Mouse (Mus musculus) ovary, adult 18-20 months (tissue): ENCODE results near the gene Fam25c.
"Not testable (repeated sequence)": the region's sequence is repeated elsewhere in the genome, so short reads cannot be mapped to it uniquely, and the experiment has no call there.

Experiments used
- DNase-seq: peaks from one replicate; pipeline ENCODE4 v3.0.0; 2022; ENCODE audit warnings: low spot score, mixed read lengths

The Fam25c gene

DNA sequence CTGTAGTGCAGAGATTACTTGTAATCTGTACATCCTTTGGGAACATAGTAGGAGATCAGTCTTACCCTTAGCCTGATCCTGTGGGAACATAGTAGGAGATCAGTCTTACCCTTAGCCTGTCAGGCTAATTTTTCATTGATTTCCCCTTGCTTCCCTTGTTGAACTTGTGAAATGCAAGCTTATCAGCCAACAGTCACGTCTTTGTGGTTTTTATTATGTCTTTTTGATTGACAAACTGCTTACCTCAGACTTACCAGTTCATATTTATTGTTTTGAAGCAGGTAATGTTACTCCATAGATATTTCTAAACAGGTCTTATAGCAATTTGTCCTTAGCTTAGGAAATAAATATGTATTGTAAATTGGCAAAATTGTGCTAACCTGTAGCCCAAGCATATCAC, 27.6 kb downstream of the Fam25c start:
- no peak for DNase-seq

DNA sequence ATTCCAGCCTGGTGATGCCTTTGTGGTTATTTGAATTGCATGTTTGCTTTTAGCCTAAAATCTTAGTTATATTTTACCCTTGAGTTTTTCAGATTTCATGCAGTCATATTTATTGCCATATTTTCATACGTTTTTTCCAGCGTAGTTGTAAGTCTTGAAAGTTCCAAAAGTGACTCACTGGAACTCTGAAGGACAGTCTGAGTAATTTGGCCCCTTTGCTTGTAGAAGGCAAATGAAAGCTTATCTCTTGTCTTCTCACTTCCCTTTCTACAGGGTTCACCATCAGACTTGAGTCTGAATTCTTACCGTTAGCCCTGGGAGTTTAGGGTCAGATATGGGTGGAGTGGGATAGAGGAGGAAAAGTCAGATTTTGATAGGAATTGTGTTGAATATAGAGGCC, 28.6 kb downstream of the Fam25c start:
- DNase-seq = no peak

DNA sequence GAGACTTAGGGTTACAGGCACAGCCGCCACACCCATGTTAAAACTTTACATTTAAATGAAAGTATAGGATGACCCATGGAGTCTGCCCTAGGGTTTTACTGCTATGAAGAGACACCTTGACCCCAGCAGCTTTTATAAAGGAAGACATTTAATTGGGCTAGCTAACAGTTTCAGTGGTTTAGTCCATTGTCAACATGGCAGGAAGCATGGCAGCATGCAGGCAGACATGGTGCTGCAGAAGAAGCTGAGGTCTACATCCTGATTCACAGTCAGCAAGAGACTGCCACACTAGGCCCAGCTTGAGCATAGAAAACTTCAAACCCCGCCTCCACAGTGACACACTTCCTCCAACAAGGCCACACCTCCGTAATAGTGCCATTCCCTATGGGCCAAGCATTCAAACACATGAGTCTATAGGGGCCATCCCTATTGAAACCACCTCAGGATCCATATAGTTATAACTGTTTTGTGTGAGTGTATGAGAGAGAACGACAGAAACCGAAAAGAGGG, 31.6 kb downstream of the Fam25c start:
- DNase-seq = no peak

DNA sequence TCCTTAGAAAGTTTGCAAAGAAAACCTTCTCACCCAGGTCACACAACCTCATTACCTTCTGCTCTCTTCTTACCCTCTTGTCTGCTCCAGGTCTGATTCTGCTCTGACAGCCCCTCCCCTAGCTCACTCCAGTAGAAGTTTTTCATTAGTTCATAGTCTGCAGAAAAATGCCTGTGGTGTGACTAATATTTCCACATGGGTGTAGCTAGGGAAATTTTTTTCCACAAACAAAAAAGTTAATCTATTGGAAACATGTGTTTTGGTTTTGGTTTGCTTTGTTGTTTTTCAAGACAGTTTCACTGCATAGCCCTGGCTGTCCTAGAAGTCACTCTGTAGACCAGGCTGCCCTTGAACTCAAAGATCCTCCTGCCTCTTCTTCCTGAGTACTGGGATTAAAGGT, 37.1 kb downstream of the Fam25c start:
- no peak for DNase-seq

DNA sequence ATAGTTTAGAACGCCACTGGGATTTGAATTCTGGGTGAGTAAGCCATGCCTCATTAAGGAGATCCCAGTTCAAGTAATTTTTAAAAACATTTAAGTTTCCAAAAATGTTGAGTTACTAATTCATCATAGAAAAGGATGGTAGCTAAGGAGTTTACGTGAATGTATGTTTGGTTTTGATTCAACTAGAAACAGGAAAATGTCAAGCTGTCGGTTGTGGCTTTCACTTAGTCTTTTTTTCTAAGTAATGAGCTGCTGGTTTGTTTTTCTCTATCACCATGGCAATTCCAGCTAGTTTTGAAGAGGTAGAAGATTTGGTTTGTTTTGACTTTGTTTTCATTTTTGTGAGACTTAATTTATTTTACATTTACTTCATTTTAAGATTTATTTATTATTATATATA, 37.8 kb downstream of the Fam25c start:
- no peak for DNase-seq

DNA sequence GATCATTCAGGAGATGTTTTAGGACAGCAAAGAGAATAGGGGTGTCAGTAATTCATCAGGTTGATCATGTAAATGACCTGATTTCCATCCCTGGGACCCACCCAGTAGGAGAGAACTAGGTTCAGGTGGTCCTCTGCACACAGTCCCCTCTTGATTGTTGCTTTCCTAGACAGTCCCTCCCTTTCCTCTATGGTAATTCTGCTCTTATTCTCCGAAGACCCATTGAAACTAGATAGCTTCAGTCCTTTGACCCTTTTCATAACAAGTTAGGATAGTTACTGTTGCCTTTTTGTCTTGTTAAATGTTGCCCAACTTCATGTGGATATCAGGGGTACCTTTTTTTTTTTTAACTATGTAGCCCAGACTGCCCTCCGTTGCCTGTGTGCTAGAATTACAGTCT, 38.9 kb downstream of the Fam25c start:
- no peak for DNase-seq

DNA sequence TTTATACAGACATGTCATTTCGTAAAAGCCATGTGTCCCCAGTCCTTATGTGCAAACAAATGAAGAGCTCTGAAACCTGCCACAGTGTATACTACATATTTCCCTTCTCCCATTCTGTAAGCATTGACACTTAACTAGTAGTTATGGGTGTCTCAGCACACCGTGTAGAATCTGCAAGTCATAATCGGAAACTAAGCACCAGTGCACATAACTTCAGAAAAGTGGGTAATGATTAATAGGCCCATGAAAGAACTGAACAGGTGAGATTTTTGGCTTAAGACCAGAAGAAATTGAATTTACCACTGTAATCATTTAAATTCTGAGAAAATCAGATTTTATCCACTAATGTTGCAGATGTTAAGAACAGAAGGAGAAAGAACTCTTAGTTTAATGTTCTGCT, 40.4 kb downstream of the Fam25c start:
- no peak for DNase-seq

DNA sequence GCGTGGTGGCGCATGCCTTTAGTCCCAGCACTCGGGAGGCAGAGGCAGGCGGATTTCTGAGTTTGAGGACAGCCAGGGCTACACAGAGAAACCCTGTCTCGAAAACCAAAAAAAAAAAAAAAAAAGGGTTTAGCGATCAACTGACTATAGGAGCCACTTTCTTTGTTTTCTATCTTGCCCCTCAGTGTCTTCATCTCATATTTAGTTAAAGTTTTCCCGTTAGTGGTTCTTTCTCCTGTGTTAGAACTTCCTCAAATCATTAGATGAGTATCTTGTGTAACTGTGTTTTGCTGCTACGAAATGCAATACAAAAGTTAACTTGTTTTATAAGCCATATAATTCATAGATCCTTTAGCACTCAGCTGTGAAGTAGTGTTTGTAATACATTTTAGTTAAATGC, 40.9 kb downstream of the Fam25c start:
- DNase-seq = not testable (repeated sequence)

DNA sequence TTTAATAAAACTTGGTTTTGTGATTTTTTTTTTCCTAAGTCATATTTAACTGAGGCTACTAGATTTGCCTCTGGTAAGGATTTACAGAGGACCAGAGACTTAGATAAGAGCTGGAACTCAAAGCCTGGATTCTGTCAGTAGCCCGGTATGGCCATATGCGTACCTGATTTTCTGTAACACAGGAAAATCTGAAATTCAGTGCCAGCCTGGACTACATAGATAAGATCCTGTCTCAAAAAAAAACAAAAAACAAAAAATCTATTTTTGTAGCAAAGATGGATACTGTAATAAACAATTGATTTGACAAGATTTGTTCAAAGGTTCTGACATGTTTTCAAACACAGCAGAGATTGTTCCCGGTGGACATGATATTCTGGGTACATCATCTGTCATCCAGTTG, 41.6 kb downstream of the Fam25c start:
- DNase-seq = no peak

DNA sequence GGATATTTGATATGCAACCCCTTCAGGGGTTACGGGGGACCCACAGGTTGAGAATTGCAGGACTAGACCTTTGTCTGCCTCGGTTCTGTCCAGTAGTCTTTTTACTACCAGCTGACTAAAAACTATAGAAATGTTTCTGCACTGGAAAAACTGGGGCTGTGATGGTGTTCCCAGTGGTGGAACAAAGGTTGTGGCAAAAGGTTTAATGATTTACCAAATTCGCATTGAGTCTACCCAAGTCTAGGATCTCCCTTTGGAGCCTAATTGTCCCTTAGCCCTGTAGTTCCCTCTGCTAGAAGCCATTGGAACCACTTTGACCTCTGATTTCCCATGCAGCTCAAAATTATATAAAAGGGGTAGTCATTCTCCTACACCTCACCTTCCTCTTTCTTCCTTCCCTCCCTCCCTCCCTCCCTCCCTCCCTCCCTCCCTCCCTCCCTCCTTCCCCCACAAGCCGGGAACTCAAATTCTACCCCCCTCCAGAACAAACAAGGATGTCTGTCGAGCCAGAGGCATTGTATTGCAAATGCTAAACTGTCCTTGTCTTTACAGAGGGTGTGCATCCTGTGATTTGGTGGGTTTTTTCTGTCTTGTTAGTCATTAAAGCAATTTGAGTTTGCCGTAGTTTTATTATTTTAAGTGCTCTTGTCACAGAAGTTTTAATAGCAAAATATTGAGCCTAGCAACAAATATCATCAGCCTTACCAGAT, 42.7 kb downstream of the Fam25c start:
- DNase-seq = no peak

DNA sequence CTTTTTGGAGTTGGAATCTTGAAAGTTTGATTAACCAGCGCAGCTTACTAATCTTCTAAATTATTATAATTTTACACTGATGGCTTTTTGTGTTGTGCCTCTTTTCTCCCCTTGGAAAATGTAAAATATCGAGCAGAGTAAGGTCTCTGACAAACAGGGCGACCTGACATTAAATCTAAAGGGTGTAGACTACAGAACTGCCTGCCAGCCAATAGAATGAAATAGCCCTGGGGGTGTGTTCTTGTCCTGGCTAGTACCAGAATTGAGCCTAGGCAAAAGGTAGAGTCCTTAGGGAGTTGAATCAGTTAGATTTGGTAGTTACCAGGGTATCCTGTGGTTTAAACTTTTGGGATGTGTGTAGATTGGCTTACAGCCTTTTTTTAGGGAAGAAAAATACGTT, 43.5 kb downstream of the Fam25c start:
- DNase-seq = no peak

DNA sequence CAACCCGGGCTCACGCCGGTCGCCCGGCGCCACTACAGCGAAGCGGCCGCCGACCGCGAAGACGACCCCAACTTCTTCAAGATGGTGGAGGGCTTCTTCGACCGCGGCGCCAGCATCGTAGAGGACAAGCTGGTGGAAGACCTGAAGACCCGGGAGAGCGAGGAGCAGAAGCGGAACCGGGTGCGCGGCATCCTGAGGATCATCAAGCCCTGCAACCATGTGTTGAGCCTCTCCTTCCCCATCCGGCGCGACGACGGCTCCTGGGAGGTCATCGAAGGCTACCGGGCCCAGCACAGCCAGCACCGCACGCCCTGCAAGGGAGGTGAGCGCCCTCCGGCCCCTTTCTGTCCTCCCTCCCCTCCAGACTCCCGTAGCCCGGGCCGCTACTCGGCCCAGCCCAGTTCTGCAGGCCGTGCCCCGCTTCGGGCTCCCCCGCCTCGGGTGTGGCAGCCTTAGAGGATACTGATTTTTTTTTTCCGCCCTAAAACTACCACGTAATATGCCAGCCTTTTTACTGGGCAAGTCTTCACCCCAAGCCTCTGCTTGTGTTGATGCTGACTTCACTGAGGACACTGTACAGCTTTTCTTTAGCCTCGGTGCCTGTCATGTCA, 44.1 kb downstream of the Fam25c start:
- peak; percentile 37 for DNase-seq

DNA sequence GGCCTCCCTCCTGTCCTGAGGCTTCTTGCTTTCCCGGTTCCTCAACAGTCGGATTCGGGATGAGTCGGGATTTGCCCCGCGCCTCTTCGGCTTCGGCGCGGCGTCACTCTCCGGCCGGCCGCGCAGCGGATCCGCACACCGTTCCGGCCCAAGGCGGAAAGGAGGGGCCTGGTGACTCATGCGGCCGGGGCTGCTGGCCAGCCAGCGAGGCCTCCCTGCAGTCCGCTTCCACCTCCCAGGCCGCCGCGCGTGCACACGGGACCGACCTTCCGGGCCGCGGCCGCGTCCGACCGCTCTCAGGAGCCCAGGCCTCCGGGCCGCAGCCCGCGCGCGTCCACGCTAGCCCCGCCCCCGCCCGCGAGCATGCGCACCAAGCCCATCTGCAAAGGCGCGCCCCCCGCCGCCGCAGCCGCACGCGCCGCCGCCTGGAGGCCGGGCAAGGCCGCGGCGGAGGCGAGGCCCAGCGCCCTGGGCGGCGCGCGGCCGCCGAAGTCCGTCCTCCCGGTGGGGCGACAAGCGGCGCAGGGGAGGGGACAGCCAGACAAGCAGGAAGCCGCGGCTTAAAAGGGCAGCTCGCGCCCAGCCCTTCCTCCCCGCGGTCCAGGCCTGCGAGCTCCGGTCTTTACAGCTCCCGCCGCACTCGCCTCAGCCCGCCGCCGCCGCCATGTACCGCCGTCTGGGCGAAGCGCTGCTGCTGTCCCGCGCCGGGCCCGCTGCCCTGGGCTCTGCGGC, 44.8 kb downstream of the Fam25c start, which contains the start of the genes Shld2 and Glud1:
Gene Shld2, minus strand, starts transcription at position 260 of the 732 bp plus-strand sequence.
Gene Glud1, plus strand, starts transcription at position 494 of the 732 bp plus-strand sequence.
- DNase-seq = peak; percentile 97

DNA sequence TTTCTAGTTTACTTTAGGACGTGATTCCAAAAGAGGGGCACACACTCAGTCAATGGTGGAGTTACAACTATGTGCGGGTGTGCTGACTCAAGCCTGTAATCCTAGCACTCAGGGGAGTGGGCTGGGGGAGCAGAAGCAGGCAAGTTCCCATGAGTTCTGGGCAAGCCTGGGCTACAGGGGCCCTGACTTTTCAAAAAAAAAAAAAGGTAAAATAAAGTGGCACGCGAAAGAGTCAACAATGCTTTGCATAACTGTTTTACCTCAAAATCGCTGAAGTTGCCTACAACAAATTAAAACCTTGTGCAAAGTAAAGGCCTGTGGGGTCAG, 45.4 kb downstream of the Fam25c start:
- DNase-seq = no peak

DNA sequence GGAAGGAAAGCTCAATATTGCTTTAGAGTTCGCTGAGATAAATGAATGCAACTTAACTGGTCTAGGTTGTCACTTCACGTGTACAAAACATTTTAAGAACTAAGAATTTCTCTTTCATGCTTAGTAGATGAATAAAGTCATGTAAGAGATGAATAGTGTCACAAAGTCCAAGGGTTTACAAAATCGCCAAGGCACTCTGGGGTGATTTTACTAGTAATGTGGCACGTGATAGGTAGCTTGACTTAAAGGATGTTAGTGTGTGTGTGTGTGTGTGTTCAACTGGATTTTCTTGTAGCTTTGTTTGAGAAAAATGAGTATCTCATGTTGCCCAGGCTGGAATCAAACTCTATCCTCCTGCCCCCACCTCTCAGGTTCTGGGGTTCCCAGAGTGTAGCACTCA, 46.0 kb downstream of the Fam25c start:
- DNase-seq = no peak

DNA sequence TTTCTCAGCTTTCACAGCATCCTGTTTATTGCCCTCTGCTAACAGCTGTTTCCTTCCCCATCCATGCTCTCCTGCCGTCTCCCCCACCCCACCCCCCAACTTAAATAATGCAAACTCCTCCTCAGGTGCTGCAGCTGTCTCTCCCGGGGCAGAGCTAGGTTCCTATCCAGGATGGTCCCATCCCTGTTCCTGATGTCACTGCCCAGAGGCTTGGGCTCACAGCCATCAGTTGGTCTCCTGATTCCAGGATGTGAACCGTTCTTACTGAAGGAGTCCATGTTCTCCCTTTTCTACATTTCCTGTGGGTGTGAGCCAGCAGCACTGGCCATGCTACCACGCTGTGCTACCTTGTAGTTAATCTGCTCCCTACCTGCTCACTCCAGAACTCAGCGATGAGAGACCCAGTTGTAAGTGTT, 52.0 kb downstream of the Fam25c start:
- DNase-seq = no peak

DNA sequence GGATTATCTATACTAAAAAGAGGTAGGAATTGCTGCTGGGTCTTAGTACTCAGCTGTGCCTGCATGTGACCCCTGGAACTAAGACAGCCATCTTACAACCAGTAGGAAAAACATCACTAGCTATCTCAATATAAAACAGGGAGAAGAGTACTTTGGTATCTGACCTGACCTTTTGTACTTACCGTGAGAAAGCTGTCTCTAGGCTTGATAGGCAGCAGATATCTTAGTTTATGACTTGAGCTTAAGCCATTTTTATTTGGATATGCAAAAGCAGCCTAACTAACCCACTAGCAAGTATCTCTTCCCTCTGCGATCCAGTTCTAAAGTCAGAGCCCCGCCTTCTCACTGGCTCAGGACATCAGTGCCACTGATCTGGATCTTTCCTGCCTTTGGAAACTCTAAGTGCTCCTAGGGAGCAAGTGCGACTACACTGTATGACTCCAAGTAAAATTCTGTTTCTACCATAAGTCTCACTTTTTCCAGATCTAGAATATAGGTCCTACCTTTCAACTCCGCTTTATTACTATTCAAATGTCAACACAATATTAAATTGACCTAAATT, 52.5 kb downstream of the Fam25c start:
- DNase-seq = no peak
